Mouse (Mus musculus): ENCODE data around the gene Anapc2. TPM values are rescaled to one million over a fixed set of nuclear protein-coding genes. Genes with fewer than 3 reads are reported as not detected.
A peak's percentile ranks its signal among the peaks of the same experiment; 100 is the strongest.

Anapc2 gene
- polyA plus RNA-seq, 1 experiment from 2014 or later: 43.4 TPM

DNA sequence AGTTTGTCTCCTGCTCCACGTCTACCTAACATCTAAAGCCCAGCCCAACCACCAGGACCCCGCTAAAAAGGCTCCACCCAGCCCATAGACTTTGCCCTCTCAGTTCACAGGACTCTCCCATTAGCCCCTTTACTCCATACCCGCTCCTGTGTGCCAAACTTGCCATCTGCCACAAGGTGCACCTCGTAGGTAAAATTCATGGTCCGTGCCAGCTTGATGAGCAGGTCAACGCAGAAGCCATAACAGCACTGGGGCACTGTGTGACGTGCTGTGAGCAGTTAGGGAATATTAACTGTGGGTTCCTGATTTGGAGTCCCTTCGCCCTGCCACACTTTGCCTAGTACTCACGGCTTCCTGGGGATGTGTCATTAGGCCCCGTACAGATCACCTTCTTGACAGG, 25.8 kb downstream of the Anapc2 start:
- Histone ChIP-seq H3K4me2 (replicated peaks; ENCODE audit: low read depth) (no peak overlapping the region), H3K4me1 (replicated peaks; ENCODE audit: control insufficient read depth, insufficient read depth, low read length) (no peaks in the 10 kb centered on the region), H3K36me3 (ENCODE audit: control insufficient read depth, insufficient read depth) (no peaks in the 10 kb centered on the region), H3K4me3 (ENCODE audit: low read depth, low read length) (no peak overlapping the region), H3K9ac (ENCODE audit: low read depth, low read length) (no peak overlapping the region), H3K27ac (ENCODE audit: low read depth, low read length) (no peak overlapping the region), H3K27me3 (replicated peaks; ENCODE audit: control insufficient read depth, insufficient read depth, low read length) (peaks cover 5% of the 10 kb centered on the region; the same call in 1 of the 2 replicates), H3K9me3 (ENCODE audit: control insufficient read depth) (no peaks in the 10 kb centered on the region)
- no peak for TF ChIP-seq CTCF (IDR thresholded peaks at IDR 0.05; ENCODE audit: low read depth)
- 73% methylated on average over 10 of the region's 10 CpGs for WGBS
- ATAC-seq: no peak

DNA sequence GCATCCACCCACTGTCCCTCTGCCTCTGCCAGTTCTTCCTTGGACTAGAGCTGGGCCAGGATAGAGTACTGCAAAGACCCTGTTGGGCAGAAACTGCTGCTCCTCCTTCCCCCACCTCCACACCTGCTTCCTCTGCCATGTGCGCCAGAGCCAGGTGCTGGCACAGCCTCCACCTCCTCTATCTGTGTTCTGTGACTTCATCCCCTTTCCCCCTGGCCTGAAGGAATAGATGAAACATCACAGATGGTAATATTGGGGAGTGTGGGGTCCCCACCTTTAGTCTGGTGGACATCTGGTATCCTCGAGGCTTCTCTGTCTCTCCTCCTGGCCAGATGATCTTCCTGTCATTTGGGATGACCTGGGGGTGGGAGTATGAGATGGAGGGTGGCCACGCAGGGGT, 31.2 kb downstream of the Anapc2 start:
- no peak overlapping the region for H3K4me3 ChIP-seq (ENCODE audit: low read depth, low read length)
- TF ChIP-seq CTCF (IDR thresholded peaks at IDR 0.05; ENCODE audit: low read depth): no peak
- H3K27ac ChIP-seq (ENCODE audit: low read depth, low read length): no peak overlapping the region
- no peak overlapping the region for H3K4me2 ChIP-seq (replicated peaks; ENCODE audit: low read depth)
- peaks cover 10% of the 10 kb centered on the region for H3K27me3 ChIP-seq (replicated peaks; ENCODE audit: control insufficient read depth, insufficient read depth, low read length)
- ATAC-seq: no peak
- H3K36me3 ChIP-seq (ENCODE audit: control insufficient read depth, insufficient read depth): no peaks in the 10 kb centered on the region
- no peak overlapping the region for H3K9ac ChIP-seq (ENCODE audit: low read depth, low read length)
- no peaks in the 10 kb centered on the region for H3K9me3 ChIP-seq (ENCODE audit: control insufficient read depth)
- H3K4me1 ChIP-seq (replicated peaks; ENCODE audit: control insufficient read depth, insufficient read depth, low read length): no peaks in the 10 kb centered on the region
- WGBS: 73% methylated on average over 3 of the region's 3 CpGs

DNA sequence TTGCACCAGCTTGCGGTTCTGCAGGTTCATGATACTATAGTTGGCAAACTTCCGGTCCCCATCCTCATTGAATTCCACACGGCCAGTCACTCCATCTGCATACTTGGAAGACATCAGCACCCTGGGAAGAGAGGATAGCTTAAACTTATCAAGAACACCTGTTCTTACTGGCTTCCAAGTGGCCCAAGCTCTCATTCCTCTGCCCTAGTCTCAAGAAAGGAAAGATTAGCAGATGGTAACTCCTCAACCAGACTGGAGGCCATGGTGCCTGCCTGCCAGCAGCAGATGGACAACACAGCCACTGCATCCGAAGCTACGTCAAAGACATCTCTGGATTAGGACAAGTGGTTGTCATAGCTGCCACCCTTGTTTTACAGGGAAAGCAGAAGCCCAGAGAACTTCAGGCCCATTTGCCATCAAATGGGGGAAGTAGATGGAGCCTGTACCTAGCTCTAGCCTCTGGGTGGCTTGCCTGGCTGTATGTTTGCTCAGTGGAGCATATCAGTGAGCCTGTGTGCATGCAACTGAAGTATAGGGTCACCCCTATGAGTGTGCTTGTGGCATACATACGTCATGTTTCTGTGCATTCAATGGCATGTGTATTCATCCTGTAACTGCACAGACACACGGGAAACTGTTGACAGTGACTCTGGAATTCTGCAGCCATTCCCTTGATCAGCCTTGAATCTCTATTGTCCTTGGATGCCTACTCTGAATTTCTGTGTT, 31.8 kb downstream of the Anapc2 start:
- H3K27me3 ChIP-seq (replicated peaks; ENCODE audit: control insufficient read depth, insufficient read depth, low read length): peaks cover 10% of the 10 kb centered on the region
- no peak overlapping the region for H3K4me3 ChIP-seq (ENCODE audit: low read depth, low read length)
- ATAC-seq: no peak

DNA sequence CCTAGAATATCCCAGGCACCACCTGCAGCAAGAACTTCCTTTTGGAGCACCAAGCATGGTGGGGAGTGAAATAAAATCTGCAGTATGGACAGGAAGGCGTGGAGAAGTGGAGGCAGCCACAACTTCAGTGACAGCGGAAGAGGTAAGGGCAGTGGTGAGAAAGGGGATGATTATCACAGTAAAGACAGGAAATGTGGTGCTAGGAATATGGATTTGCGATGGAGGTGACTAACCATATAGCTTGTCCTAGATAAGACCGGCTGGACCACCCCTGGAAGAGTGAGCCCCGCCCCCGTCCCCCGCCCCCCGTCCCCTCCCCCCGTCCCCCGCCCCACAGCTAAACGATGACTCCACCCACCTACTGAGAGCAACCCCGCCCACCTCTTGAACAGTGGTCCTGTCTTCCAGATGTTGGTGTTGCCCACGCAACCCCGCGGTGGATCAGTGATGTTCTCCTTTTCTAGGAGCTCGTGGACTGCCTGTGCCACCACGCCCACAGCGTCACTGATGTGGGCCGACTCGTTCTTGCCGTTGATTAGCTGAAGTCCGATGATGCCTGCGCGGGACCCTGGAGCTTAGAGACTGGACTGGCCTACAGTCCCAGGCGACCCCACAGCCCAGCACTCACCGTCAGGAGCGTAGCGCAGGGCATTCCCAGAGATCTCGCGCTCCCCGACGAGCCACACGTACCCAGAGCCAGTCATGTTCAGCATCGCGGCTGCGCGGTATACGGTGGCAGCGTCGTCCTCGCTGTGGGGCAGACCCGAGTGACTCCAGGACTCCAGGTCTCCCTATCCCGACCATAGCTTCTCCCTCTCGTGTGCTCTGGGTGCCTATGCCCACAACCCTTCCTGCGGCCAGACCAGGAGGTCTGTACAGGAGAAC, 32.6 kb downstream of the Anapc2 start:
- TF ChIP-seq CTCF (IDR thresholded peaks at IDR 0.05; ENCODE audit: low read depth): no peak
- H3K4me1 ChIP-seq (replicated peaks; ENCODE audit: control insufficient read depth, insufficient read depth, low read length): no peaks in the 10 kb centered on the region
- peak overlapping the region; percentile 36 for H3K4me3 ChIP-seq (ENCODE audit: low read depth, low read length)
- no peaks in the 10 kb centered on the region for H3K9me3 ChIP-seq (ENCODE audit: control insufficient read depth)
- H3K27me3 ChIP-seq (replicated peaks; ENCODE audit: control insufficient read depth, insufficient read depth, low read length): peaks cover 12% of the 10 kb centered on the region
- peak overlapping the region; percentile 76 for H3K4me2 ChIP-seq (replicated peaks; ENCODE audit: low read depth)
- no peak overlapping the region for H3K9ac ChIP-seq (ENCODE audit: low read depth, low read length)
- H3K36me3 ChIP-seq (ENCODE audit: control insufficient read depth, insufficient read depth): no peaks in the 10 kb centered on the region
- ATAC-seq: peak; percentile 19; the same call in 1 of the 2 replicates
- 2% methylated on average over 44 of the region's 45 CpGs for WGBS
- no peak overlapping the region for H3K27ac ChIP-seq (ENCODE audit: low read depth, low read length)

More for the DNA sequence above, 31.8 kb downstream of the Anapc2 start:
- 0 out of 2 replicates have a peak overlapping the region, but pooled peaks have one; percentile 76 for H3K4me2 ChIP-seq (replicated peaks; ENCODE audit: low read depth)
- 70% methylated on average over 7 of the region's 7 CpGs for WGBS
- no peak for TF ChIP-seq CTCF (IDR thresholded peaks at IDR 0.05; ENCODE audit: low read depth)
- no peak overlapping the region for H3K27ac ChIP-seq (ENCODE audit: low read depth, low read length)
- H3K36me3 ChIP-seq (ENCODE audit: control insufficient read depth, insufficient read depth): no peaks in the 10 kb centered on the region
- no peak overlapping the region for H3K9ac ChIP-seq (ENCODE audit: low read depth, low read length)
- H3K9me3 ChIP-seq (ENCODE audit: control insufficient read depth): no peaks in the 10 kb centered on the region
- H3K4me1 ChIP-seq (replicated peaks; ENCODE audit: control insufficient read depth, insufficient read depth, low read length): no peaks in the 10 kb centered on the region

DNA sequence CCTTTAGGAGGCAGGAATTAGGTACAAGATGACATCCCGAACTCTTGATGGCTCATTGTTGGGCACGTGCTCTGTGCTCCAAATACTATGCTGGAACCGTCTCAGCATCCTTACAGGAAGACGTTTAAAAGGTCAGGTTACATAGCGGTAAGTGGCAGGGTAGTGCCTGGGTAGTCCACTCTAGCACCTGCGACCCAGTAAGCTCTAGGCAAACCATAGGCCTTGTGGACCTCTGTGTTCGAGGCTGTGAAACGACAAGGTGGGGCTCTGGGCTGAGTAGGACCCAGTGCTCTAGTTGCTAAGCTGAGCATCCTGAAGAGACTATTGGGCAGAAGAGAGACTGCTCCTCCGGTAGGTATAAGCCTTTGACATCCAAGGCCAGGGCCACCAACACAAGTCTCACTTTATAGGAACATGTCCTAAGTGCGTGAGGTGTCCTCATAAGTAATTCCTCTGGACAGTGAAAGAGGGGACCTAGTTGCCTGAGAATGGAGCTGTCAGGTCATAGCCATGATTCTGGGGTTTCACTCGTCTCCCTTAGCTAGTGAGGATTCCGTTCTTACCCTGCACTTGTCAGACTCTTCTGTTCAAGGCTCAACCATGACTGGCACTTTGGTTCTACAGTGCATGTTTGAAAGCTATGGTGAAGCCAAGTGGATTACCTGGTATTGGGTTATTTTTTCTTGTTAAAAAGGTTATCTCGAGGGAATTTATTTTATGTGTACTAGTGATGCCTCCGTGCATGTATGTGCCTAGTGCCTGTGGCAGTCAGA, 33.5 kb downstream of the Anapc2 start:
- H3K27ac ChIP-seq (ENCODE audit: low read depth, low read length): no peak overlapping the region
- no peak for ATAC-seq
- no peaks in the 10 kb centered on the region for H3K9me3 ChIP-seq (ENCODE audit: control insufficient read depth)
- no peak for TF ChIP-seq CTCF (IDR thresholded peaks at IDR 0.05; ENCODE audit: low read depth)
- peak overlapping the region; percentile 36 for H3K4me3 ChIP-seq (ENCODE audit: low read depth, low read length)
- H3K36me3 ChIP-seq (ENCODE audit: control insufficient read depth, insufficient read depth): no peaks in the 10 kb centered on the region
- no peak overlapping the region for H3K9ac ChIP-seq (ENCODE audit: low read depth, low read length)
- H3K27me3 ChIP-seq (replicated peaks; ENCODE audit: control insufficient read depth, insufficient read depth, low read length): peaks cover 18% of the 10 kb centered on the region
- 52% methylated on average over 14 of the region's 14 CpGs for WGBS
- peak overlapping the region; percentile 76 for H3K4me2 ChIP-seq (replicated peaks; ENCODE audit: low read depth)
- H3K4me1 ChIP-seq (replicated peaks; ENCODE audit: control insufficient read depth, insufficient read depth, low read length): no peaks in the 10 kb centered on the region

DNA sequence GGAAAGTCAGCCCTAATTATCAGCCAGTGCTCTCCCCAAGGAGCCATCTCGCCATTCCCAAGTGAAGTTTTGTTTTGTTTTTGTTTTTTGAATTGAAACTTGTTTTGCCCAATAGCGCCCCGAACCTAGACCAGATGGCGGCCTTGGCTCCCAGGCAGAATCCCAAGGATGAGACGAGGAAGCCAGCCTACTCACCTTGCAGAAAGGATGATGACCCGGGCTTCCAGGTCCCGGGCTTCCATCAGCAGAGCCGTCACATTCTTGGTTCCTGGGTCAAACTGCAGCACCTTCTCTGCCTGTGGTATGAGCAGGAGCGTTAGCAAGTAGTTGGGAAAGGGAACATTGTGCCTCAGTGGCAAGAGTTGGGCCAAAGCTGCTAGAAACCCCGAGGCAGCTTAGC, 37.9 kb downstream of the Anapc2 start:
- 59% methylated on average over 10 of the region's 10 CpGs for WGBS
- TF ChIP-seq CTCF (IDR thresholded peaks at IDR 0.05; ENCODE audit: low read depth): no peak
- H3K27ac ChIP-seq (ENCODE audit: low read depth, low read length): no peak overlapping the region
- no peak overlapping the region for H3K4me3 ChIP-seq (ENCODE audit: low read depth, low read length)
- H3K4me1 ChIP-seq (replicated peaks; ENCODE audit: control insufficient read depth, insufficient read depth, low read length): no peaks in the 10 kb centered on the region
- H3K36me3 ChIP-seq (ENCODE audit: control insufficient read depth, insufficient read depth): no peaks in the 10 kb centered on the region
- ATAC-seq: no peak
- no peaks in the 10 kb centered on the region for H3K9me3 ChIP-seq (ENCODE audit: control insufficient read depth)
- no peak overlapping the region for H3K9ac ChIP-seq (ENCODE audit: low read depth, low read length)
- peaks cover 34% of the 10 kb centered on the region for H3K27me3 ChIP-seq (replicated peaks; ENCODE audit: control insufficient read depth, insufficient read depth, low read length)
- no peak overlapping the region for H3K4me2 ChIP-seq (replicated peaks; ENCODE audit: low read depth)

All from intestine, postnatal 0 days (tissue).